Mouse (Mus musculus): ENCODE measurements at regions not wholly inside any gene's neighbourhood (a gene's known extent, or its start where the extent isn't known, plus 50 kb on each side); places are given as distances from the start of the nearest gene placed in this dataset.

- TF ChIP-seq EP300 (IDR thresholded peaks at IDR 0.05) (no peak), CTCF (IDR thresholded peaks at IDR 0.05) (no peak)
These were observed 116.9 kb upstream of the Srrm4 start for GRCm38 (mm10) chr5:116708505-116708904.

All from lung, postnatal 0 days (tissue).